Mouse (Mus musculus) urinary bladder, adult 18-20 months (tissue): ENCODE results near the gene Edem1.
"Not testable (repeated sequence)": the region's sequence is repeated elsewhere in the genome, so short reads cannot be mapped to it uniquely, and the experiment has no call there.

Experiments
- DNase-seq, 2 experiments: peaks; one replicate each; pipeline ENCODE4 v3.0.0; 2022; ENCODE audit warnings: low spot score in 2 of 2, mixed read lengths in 2 of 2

Edem1 gene

DNA sequence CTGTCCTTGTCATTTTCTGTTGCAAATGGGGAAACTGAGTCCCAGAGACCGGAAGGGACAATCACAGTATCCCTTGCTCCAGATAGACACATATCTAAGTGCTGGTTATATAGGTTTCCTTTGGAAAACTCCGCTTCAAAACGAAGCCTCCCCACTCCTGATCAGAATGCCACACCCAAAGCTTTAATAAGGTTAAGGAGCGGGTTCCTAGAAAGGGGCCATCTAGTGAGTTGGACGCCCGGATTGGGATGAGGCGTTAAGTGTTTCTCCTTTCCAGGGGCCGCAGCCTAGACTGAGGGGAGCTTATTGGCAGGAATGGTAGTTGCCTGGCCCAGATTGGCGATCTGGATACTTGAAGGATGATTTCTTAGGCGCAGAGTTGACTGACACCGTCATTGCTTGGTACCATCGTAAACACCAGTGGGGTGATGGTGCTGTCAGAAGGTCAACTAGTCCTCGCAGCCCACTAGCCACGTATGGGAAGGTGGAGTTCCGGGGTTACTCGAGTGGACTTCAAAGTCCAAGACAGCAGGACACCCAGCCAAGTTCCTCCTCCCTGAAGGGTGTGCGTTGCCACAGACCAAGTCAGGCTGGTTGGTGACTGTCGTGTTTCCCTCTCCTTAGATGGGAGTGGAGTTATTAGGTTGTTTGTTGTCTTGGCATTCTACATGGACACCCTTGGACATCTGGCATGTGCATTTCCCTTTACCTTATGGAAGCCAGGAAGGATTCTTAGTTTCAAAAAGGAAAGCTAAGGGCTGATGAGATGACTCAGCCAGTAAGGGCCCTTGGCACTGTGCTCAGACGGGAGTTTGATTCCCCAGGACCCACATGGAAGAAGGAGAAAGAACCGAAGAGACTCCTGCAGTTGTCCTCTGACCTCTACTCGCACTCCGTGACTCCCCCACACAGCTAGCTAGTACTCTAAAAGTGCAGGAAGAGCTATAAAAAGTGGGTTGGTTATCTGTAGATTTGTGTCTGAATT is 1.2 kb downstream of the Edem1 start:
- DNase-seq = peak; percentile 10 to 34

DNA sequence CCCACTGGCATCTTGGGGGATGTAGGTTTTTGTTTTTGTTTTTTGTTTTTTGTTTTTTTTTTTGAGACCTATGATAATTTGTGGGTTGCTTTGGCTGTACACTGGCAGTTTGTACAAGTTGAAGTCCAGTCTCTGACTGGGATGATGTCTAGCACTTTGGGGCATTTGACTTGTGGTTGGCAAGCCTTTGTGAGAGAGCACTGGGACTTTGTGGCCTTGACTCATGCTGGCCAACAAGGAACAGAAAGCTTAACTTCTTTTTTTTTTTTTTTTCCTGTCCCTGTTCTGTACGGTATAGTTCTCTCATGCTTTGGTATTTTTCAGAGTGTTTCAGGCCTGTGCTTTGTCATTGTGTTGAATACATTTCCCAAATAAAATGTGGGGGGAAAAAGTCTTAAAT is 3.7 kb downstream of the Edem1 start:
- no peak for DNase-seq

DNA sequence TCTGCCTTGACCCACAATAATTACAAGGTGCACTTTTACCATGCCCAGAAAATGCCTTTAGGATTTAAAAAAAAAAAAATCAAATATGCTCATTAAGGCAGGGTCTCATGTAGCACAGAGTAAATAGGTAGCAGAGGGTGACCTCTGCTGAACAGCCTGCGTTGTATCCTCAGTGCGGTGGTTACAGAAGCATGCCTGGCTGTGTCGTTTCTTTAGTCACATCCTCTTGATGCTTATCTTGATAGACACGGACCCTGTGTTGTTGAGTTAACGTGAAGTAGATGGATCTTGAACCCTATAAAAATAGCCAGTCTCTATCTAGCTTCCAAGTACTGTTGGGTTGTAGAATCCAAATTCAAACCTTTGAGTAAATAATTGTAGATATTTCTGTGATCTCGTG is 4.5 kb downstream of the Edem1 start:
- DNase-seq = no peak

DNA sequence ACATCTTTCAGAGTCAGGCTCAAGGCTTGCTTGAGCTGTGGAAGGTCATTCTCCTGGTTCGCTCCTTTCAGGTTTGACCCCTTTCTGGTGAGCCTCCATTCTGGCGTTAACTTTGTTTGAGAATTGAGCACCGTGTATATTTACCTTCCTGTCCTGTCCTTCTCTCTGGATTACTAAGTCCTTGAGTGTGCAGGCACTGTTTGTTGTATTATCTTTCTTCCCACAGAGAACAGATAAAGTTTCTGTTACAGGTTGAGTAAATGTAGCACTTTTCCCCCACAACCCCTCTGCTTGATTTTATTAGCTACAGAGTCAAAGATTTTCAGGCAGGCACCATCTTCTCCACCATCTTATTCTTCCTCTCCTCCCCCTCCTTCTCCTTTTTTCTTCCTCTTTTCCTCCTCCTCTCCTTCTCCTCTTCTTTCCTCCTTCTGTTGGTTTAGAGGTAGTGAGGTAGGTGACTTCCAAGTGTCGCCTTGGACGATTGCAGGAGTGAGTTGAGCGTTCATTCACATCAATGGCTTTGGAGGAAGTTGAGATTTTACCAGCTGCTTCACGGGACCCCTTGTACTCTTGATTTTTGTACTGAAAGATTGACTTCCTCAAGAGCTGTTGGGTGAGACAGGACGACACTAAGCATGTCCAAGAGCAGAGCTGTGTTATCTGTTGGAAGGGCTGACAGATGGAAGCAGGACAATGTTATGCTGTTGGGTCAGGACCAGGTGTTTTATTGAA is 5.7 kb downstream of the Edem1 start:
- DNase-seq = no peak

- no peak for DNase-seq
Observed at GRCm38 (mm10) chr6:108835765-108836691, 7.6 kb downstream of the Edem1 start.

DNA sequence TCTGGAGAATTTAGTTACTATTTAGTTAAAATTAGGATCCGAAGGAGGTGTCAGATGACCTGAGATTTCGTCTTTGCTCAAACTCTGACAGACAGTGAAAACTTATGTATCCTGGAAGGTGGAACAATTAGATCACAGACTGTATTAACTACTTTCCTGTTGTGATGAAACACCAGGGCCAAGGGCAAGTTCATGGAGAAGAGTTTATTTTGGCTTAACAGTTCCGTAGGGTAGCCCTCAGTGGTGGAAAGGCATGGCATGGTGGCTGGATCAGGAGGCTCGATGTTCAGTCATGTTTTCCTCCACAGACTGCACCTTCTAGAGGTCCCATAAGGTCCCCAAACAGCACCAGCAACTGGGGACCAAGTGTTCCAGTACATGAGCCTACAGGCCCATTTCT is 8.6 kb downstream of the Edem1 start:
- no peak for DNase-seq

DNA sequence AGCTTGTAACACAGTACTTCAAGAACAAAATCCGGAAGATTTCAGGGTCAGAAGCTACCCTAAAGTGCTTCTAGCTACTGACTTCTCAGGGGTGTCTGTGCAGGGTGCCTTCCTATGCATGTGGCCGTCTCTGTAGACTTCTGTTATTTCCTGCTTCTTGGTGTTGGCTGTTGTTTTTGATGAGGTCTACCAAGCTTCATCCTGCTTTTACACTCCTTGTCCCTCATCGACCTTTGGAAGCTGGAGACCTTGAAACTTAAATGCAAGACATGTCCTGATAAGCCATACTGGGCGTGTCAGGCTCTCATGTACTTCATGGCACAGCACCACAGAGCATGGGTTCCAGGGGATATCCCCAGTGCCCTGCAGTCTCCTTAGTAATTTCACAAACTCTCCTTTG is 9.5 kb downstream of the Edem1 start:
- DNase-seq = no peak

- DNase-seq = no peak
Observed at GRCm38 (mm10) chr6:108839432-108839831, 11.0 kb downstream of the Edem1 start.

DNA sequence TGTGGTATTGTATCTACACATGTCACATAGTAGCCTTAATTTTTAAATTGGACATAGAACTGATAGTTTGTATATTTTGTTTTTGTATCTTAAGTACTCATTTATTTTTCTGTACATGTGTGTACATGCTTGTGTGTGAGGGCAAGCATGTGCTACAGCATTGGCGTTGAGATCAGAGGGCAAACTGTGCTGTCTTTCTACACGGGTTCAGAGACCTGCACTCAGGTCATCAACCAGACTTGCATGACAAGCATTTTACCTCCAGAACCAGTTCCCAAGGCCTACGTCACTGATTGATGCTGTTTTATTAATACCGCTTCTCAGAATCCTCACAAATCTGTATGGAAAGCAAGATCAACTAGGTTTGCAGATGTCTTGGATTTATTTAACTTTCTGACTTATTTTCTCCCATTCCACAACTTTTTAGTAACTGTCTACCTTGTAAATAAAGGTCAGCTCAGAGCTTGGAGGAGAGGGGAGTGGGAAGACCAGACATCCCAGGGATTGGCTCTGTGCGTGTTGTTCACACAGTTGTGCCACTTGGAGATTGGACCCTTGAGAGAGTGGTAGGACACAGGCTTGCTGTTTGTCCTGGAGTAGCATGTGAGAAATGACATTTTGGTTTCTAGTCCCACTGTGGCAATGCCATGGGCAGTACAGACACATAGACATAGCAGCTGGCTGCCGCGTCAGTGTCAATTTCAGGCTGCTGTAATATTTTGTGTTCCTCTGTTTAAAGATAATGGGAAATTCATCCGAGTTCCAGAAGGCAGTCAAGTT is 12.6 kb downstream of the Edem1 start:
- no peak for DNase-seq

GRCm38 (mm10) chr6:108843664-108844063 is 15.2 kb downstream of the Edem1 start:
- DNase-seq = no peak

GRCm38 (mm10) chr6:108844093-108844492 is 15.7 kb downstream of the Edem1 start:
- no peak for DNase-seq

- no peak for DNase-seq
Observed at GRCm38 (mm10) chr6:108844771-108845170, 16.3 kb downstream of the Edem1 start.

DNA sequence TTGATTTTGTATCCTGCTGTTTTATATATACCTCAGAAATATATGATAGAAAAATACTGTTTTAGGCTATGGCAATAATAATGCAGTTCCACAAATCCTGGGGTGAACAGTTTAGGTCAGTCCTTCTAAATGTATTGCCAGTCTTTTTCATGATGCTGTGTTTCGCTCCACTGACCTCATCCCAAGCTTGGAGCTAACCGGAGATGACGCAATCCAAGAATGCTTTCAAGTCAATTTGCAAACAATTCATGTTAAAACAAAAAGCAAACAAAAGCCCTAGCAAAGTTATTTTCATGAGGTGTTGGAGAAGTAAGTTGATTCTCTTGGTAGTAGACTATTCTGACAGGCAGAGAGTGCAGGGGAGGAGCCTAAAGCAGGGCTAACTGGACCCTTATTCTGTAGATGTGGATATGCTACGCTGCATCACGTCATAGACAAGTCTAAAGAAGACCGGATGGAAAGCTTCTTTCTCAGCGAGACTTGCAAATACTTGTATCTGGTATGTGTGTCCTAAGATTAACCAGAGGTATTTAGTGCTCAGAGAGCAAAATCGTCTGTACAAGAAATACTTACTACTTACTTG is 23.7 kb downstream of the Edem1 start:
- no peak for DNase-seq

GRCm38 (mm10) chr6:108852986-108853385 is 24.5 kb downstream of the Edem1 start:
- no peak for DNase-seq

- DNase-seq = no peak
Observed at GRCm38 (mm10) chr6:108858583-108858982, 30.1 kb downstream of the Edem1 start.

DNA sequence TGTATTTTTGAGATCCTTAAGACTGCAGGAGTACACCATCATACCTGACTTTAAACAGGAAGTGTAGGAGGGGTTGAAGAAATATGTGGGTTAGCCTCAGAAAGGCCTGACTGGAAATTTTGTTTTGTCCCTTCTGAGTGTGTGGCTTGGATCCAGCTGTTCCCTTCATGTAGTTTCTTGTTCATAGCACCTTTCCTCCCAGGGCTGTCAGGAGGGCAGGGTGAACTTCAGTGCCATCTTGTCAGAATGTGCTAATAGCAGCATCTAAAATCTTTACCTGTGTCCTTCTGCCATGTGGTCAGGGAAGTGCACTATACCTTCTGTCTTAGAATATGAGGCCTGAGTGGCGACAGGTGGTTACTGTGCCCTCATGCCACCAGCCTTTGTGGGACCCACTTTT is 32.8 kb downstream of the Edem1 start:
- DNase-seq = no peak

DNA sequence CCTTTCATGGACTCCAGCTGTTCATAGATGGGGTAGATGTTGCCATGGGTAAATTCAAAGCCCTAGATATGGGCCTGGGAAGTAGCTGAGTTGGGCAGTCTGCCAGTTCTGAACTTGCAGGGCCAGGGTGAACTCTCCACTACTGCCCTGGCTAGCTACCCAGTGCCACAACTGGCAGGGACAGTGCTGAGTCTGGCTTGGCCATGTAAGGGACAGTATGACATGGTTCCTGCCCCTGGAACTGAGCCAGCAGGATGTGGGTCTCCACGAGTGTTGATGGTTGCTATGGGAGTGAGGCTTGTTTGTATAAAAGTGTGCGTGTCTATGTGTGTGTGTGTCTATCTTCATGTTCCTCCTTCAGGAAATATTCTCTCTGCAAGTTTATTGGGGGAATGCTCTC is 34.1 kb downstream of the Edem1 start:
- DNase-seq = peak; percentile 11 to 12

- no peak for DNase-seq
Observed at GRCm38 (mm10) chr6:108866317-108866716, 37.9 kb downstream of the Edem1 start.

GRCm38 (mm10) chr6:108869031-108869430 is 40.6 kb downstream of the Edem1 start:
- DNase-seq = not testable (repeated sequence)

GRCm38 (mm10) chr6:108870421-108870820 is 42.0 kb downstream of the Edem1 start:
- DNase-seq = no peak

DNA sequence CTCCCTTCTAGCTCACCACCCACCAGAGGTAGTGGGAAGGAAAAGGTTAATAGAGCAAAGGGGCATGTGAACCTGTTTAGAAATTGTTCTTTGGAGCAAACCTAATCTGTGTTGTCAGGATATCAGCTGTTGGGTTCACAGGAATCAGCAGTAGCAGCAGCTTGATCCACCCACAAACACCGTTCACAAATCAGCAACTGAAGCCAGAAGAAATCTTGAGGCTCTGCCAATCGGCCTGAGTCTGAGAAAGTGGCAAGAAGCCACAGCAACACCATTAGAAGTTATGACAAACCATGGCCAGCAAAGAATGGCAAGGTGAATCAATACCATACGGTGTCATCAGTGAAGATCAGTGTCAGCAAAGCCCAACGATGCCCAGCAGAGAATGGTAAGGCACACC is 42.8 kb downstream of the Edem1 start:
- DNase-seq = no peak
